Mouse (Mus musculus) CH12.LX (cell line): Measurements from ENCODE around the gene Olfr1055. TPM values are rescaled to one million over a fixed set of nuclear protein-coding genes. Genes with fewer than 3 reads are reported as not detected.
"Not testable (repeated sequence)": the region's sequence is repeated elsewhere in the genome, so short reads cannot be mapped to it uniquely, and the experiment has no call there.

Experiments used
- DNase-seq: peaks from one replicate; pipeline ENCODE4 v3.0.0-alpha.2; 2013; ENCODE audit errors: extremely low read depth
- H3K27ac ChIP-seq: 2 replicates; pipeline ENCODE4 v1.5.1; 2012; ENCODE audit warnings: low read depth, mild to moderate bottlenecking, control low read depth, moderate library complexity; ENCODE audit not compliant: insufficient read depth
- H3K27me3 ChIP-seq: replicated peaks from 2 replicates; pipeline ENCODE3; 2012; ENCODE audit warnings: inconsistent platforms
- H3K36me3 ChIP-seq, 2 experiments: replicated peaks in 1 of 2; 2 replicates each; pipeline versions ENCODE3 to v1.6.1; 2012; ENCODE audit warnings: inconsistent platforms in 1 of 2, low read length in 1 of 2, mild to moderate bottlenecking in 1 of 2, mixed read lengths in 1 of 2, moderate library complexity in 1 of 2; ENCODE audit not compliant: control insufficient read depth in 1 of 2, insufficient read depth in 1 of 2
- H3K4me1 ChIP-seq, 2 experiments: 2 replicates each; pipeline ENCODE4 v1.6.1; 2012; ENCODE audit warnings: inconsistent platforms in 1 of 2, moderate library complexity in 1 of 2; ENCODE audit not compliant: insufficient read depth in 2 of 2, control insufficient read depth in 1 of 2
- H3K4me2 ChIP-seq: 2 replicates; pipeline ENCODE4 v1.6.1; 2012; ENCODE audit warnings: low read depth, mild to moderate bottlenecking, control low read depth; ENCODE audit not compliant: poor library complexity, insufficient read depth, severe bottlenecking
- H3K4me3 ChIP-seq, 3 experiments: fragments of 150-350 bp in 1 of 3; sonication (generic) in 1 of 3; replicated peaks in 1 of 3; 2 replicates each; pipeline versions ENCODE3 to v1.5.1; 2011 to 2012; ENCODE audit warnings: low read depth in 2 of 3, low read length in 2 of 3, mild to moderate bottlenecking in 2 of 3, moderate library complexity in 2 of 3, control low read depth in 1 of 3, improper control_type of control experiment in 1 of 3, inconsistent platforms in 1 of 3, mixed read lengths in 1 of 3; ENCODE audit not compliant: poor library complexity in 1 of 3
- H3K79me2 ChIP-seq: replicated peaks from 2 replicates; pipeline ENCODE4 v1.6.1; 2012; ENCODE audit warnings: mild to moderate bottlenecking, moderate library complexity; ENCODE audit not compliant: control insufficient read depth, poor library complexity, insufficient read depth, severe bottlenecking; ENCODE audit errors: extremely low read depth
- H3K9ac ChIP-seq: 2 replicates; pipeline ENCODE4 v1.6.1; 2012; ENCODE audit warnings: low read depth, mild to moderate bottlenecking, control low read depth, moderate library complexity; ENCODE audit not compliant: insufficient read depth
- H3K9me3 ChIP-seq: replicated peaks from 2 replicates; pipeline ENCODE3; 2012; ENCODE audit warnings: low read length, inconsistent platforms, mixed read lengths
- CHD2 ChIP-seq: IDR thresholded peaks from 2 replicates; pipeline ENCODE4 v1.6.1; 2011; ENCODE audit warnings: low read length, improper control_type of control experiment
- CTCF ChIP-seq, 2 experiments: IDR thresholded peaks in 1 of 2; conservative IDR thresholded peaks in 1 of 2; 2 replicates each; pipeline ENCODE4 v1.5.1; 2011 to 2012; ENCODE audit warnings: low read depth in 2 of 2, low read length in 2 of 2, improper control_type of control experiment in 1 of 2, inconsistent platforms in 1 of 2, mild to moderate bottlenecking in 1 of 2, moderate library complexity in 1 of 2
- E2F4 ChIP-seq: IDR thresholded peaks from 2 replicates; pipeline ENCODE4 v1.6.1; 2011; ENCODE audit warnings: low read depth, low read length, improper control_type of control experiment; ENCODE audit not compliant: insufficient replicate concordance
- EP300 ChIP-seq: IDR thresholded peaks from 2 replicates; pipeline ENCODE4 v1.6.1; 2011; ENCODE audit warnings: low read length, improper control_type of control experiment
- ETS1 ChIP-seq: conservative IDR thresholded peaks from 2 replicates; pipeline ENCODE4 v1.6.1; 2012; ENCODE audit warnings: low read depth, mild to moderate bottlenecking, inconsistent platforms, low read length, improper control_type of control experiment, moderate library complexity
- GABPA ChIP-seq: IDR thresholded peaks from 2 replicates; pipeline ENCODE4 v1.6.1; 2012; ENCODE audit warnings: low read depth, low read length, improper control_type of control experiment, inconsistent platforms; ENCODE audit not compliant: insufficient replicate concordance
- HCFC1 ChIP-seq: IDR thresholded peaks from 2 replicates; pipeline ENCODE4 v1.6.1; 2012; ENCODE audit warnings: low read depth, mild to moderate bottlenecking, inconsistent platforms, low read length, improper control_type of control experiment
- JUND ChIP-seq: conservative IDR thresholded peaks from 2 replicates; pipeline ENCODE4 v1.6.1; 2011; ENCODE audit warnings: low read depth, low read length, improper control_type of control experiment
- MAX ChIP-seq: IDR thresholded peaks from 2 replicates; pipeline ENCODE4 v1.6.1; 2011; ENCODE audit warnings: low read length, improper control_type of control experiment
- MYC ChIP-seq: IDR thresholded peaks from 2 replicates; pipeline ENCODE4 v1.6.1; 2011; ENCODE audit warnings: low read depth, mild to moderate bottlenecking, improper control_type of control experiment, low read length
- NELFE ChIP-seq: IDR thresholded peaks from 2 replicates; pipeline ENCODE4 v1.6.1; 2011; ENCODE audit warnings: low read depth, low read length, improper control_type of control experiment
- NRF1 ChIP-seq: IDR thresholded peaks from 2 replicates; pipeline ENCODE4 v1.6.1; 2014; ENCODE audit warnings: low read depth, mild to moderate bottlenecking, inconsistent platforms, low read length, improper control_type of control experiment, moderate library complexity
- PAX5 ChIP-seq: IDR thresholded peaks from 2 replicates; pipeline ENCODE4 v1.6.1; 2012; ENCODE audit warnings: low read length, inconsistent platforms, mixed read lengths
- RAD21 ChIP-seq: IDR thresholded peaks from 2 replicates; pipeline ENCODE4 v1.6.1; 2011; ENCODE audit warnings: low read depth, mild to moderate bottlenecking, low read length, improper control_type of control experiment, moderate library complexity
- TBP ChIP-seq: conservative IDR thresholded peaks from 2 replicates; pipeline ENCODE4 v1.6.1; 2011; ENCODE audit warnings: low read depth, low read length, improper control_type of control experiment
- ZC3H11A ChIP-seq: IDR thresholded peaks from 2 replicates; pipeline ENCODE4 v1.6.1; 2012; ENCODE audit warnings: low read depth, mild to moderate bottlenecking, inconsistent platforms, low read length, improper control_type of control experiment
- ZKSCAN1 ChIP-seq: IDR thresholded peaks from 2 replicates; pipeline ENCODE4 v1.6.1; 2012; ENCODE audit warnings: low read depth, inconsistent platforms, low read length, improper control_type of control experiment, borderline replicate concordance
- ZMIZ1 ChIP-seq: IDR thresholded peaks from 2 replicates; pipeline ENCODE4 v1.6.1; 2012; ENCODE audit warnings: low read depth, mild to moderate bottlenecking, inconsistent platforms, low read length, improper control_type of control experiment
- ZNF384 ChIP-seq: IDR thresholded peaks from 2 replicates; pipeline ENCODE4 v1.6.1; 2012; ENCODE audit warnings: low read depth, low read length, improper control_type of control experiment, inconsistent platforms
- dilution Hi-C: fragments of 300-500 bp; cut with MboI; formaldehyde crosslinking; loops from 2 replicates; pipeline ENCODE4 v1.14.3; 2020; ENCODE audit warnings: low sequenced_read_pairs; ENCODE audit not compliant: extremely low pct_unique_long_range_greater_than_20kb, extremely low pct_ligation_motif_present
- in situ Hi-C: fragments of 300-500 bp; cut with MboI; formaldehyde crosslinking; loops from 3 replicates; pipeline ENCODE4 v1.14.3; 2019; ENCODE audit warnings: low sequenced_read_pairs, low pct_ligation_motif_present, low pct_unique_long_range_greater_than_20kb, mixed read lengths
- polyA plus RNA-seq: library from polyadenylated mRNA; unstranded; fragments of >175 nt; gene quantifications from 2 replicates; pipeline ENCODE4 v1.2.1, GENCODE M21; 2012; ENCODE audit warnings: low read depth; ENCODE audit not compliant: insufficient read length
- total RNA-seq, 2 experiments: library from RNA; depleted of rRNA; stranded (reverse); fragments of 300-350 nt in 1 of 2; fragments of >200 nt in 1 of 2; gene quantifications; 2 replicates each; pipeline ENCODE4 v1.2.3; 2012 to 2014

Olfr1055 gene
- total RNA-seq (2012; rRNA removed) (0.17 and 0.68 TPM in 2 replicates), total RNA-seq (2014; rRNA removed) (not detected in 2 replicates), polyA plus RNA-seq (not detected in 2 replicates)

GRCm38 (mm10) chr2:86350184-86350583 is at the start of gene Olfr1055:
Gene Olfr1055, minus strand, starts transcription at chr2:86350284.
- Histone ChIP-seq H3K36me3 (no peaks in the 10 kb centered on the region), H3K4me1 (no peaks in the 10 kb centered on the region), H3K4me2 (no peak within 1 kb of the TSS), H3K4me3 (no peak within 1 kb of the TSS), H3K27ac (no peak within 1 kb of the TSS), H3K79me2 (no peaks in the 10 kb centered on the region), H3K27me3 (no peaks in the 10 kb centered on the region)
- in situ Hi-C loops: no loop called here
- no peak for DNase-seq
- TF ChIP-seq JUND: no peak
- TF ChIP-seq PAX5: no peak
- TF ChIP-seq CTCF (conservative IDR thresholded peaks at IDR 0.05 in 1 of 2, IDR thresholded peaks at IDR 0.05 in 1 of 2; ENCODE audit: low read depth in 2 of 2, low read length in 2 of 2): no peak
- TF ChIP-seq, all 38 proteins: peak for 0
- H3K9me3 ChIP-seq: peaks cover 7% of the 10 kb centered on the region
- dilution Hi-C loops: no loop called here
- no peak within 1 kb of the TSS for H3K9ac ChIP-seq

- Histone ChIP-seq H3K4me2 (no peak overlapping the region), H3K79me2 (no peaks in the 10 kb centered on the region), H3K27me3 (no peaks in the 10 kb centered on the region), H3K4me1 (no peaks in the 10 kb centered on the region), H3K4me3 (no peak overlapping the region), H3K9me3 (peaks cover 4% of the 10 kb centered on the region), H3K36me3 (no peaks in the 10 kb centered on the region), H3K9ac (no peak overlapping the region)
- DNase-seq: no peak
- in situ Hi-C loops (no loop called here), dilution Hi-C loops (no loop called here)
- TF ChIP-seq GABPA (no peak), HCFC1 (no peak), CHD2 (no peak), EP300 (no peak), ETS1 (no peak), E2F4 (no peak), MAX (no peak), NRF1 (no peak), MYC (no peak), NELFE (no peak), PAX5 (no peak), TBP (no peak), ZNF384 (no peak), RAD21 (no peak), ZMIZ1 (no peak), ZC3H11A (no peak), ZKSCAN1 (no peak)
- TF ChIP-seq, all 38 proteins: peak for 0
- no peak overlapping the region for H3K27ac ChIP-seq
Observed at GRCm38 (mm10) chr2:86395114-86395513, 45.0 kb upstream of the Olfr1055 start.

- H3K36me3 ChIP-seq, H3K79me2 ChIP-seq, DNase-seq, H3K4me2 ChIP-seq, dilution Hi-C loops, H3K9me3 ChIP-seq, H3K4me1 ChIP-seq, H3K27me3 ChIP-seq, H3K9ac ChIP-seq, in situ Hi-C loops, H3K4me3 ChIP-seq, H3K27ac ChIP-seq: not testable (repeated sequence)
Observed at GRCm38 (mm10) chr2:86388461-86388860, 38.4 kb upstream of the Olfr1055 start, which contains the start of gene Olfr1058. Gene Olfr1058, minus strand, starts transcription at chr2:86388561.
